Mouse (Mus musculus) forebrain, embryonic 12.5 days (tissue): ENCODE results near the gene D630003M21Rik. TPM values are rescaled to one million over a fixed set of nuclear protein-coding genes. Genes with fewer than 3 reads are reported as not detected.

Source experiments
- ATAC-seq: fragments of 200-750 bp; cut with Nextera tagmentation; 2 replicates; pipeline ENCODE4 v1.8.0; 2017; ENCODE audit warnings: moderate TSS enrichment; ENCODE audit not compliant: low FRiP score
- H3K27ac ChIP-seq: fragments of 300-500 bp; sonication (generic); 2 replicates; pipeline ENCODE4 v1.5.1; 2016; ENCODE audit warnings: mild to moderate bottlenecking
- H3K27me3 ChIP-seq: fragments of 300-500 bp; sonication (generic); 2 replicates; pipeline ENCODE4 v1.6.1; 2016; ENCODE audit warnings: mild to moderate bottlenecking
- H3K36me3 ChIP-seq: fragments of 300-500 bp; sonication (generic); replicated peaks from 2 replicates; pipeline ENCODE4 v1.6.1; 2016; ENCODE audit warnings: mild to moderate bottlenecking
- H3K4me1 ChIP-seq: fragments of 300-500 bp; sonication (generic); 2 replicates; pipeline ENCODE4 v1.6.1; 2016
- H3K4me2 ChIP-seq: fragments of 300-500 bp; sonication (generic); 2 replicates; pipeline ENCODE4 v1.6.1; 2016; ENCODE audit warnings: mild to moderate bottlenecking, moderate library complexity
- H3K4me3 ChIP-seq: fragments of 300-500 bp; sonication (generic); replicated peaks from 2 replicates; pipeline ENCODE4 v1.5.1; 2016; ENCODE audit warnings: mild to moderate bottlenecking
- H3K9ac ChIP-seq: fragments of 300-500 bp; sonication (generic); 2 replicates; pipeline ENCODE4 v1.6.1; 2016; ENCODE audit warnings: mild to moderate bottlenecking
- H3K9me3 ChIP-seq: fragments of 300-500 bp; sonication (generic); 2 replicates; pipeline ENCODE4 v1.6.1; 2016
- WGBS: fragments of 180-500 bp; shearing (Covaris S2); methylation state at CpG from one replicate; pipeline ENCODE4 v1.1.7; 2016; 5-methylcytosine and 5-hydroxymethylcytosine counted together
- polyA plus RNA-seq: library from polyadenylated mRNA; unstranded; fragments of >200 nt; fragmentation: Nextera tagmentation; extraction: Ambion mirVana; gene quantifications from 2 replicates; pipeline ENCODE4 v1.2.1, GENCODE M21; 2016

D630003M21Rik gene
- polyA plus RNA-seq, 1 experiment from 2014 or later, result 3.4 TPM

DNA sequence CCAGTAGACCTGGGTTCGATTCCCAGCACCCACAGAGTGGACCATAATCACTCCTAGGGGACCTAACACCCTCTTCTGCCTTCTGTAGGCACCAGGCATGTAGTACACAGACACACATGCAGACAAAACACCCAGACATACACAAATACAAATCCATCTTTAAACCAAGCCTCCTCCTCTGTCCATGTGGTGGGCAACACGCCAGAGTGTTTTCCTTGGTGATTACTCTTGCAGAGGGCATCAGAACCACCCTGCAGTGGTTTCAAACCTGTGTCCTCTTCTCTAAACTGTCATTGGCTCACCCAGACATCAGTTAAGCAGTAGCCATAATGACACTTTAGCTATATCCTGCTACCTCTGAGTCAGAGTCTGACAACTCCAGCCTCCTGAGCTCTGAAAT lies 58.6 kb downstream of the D630003M21Rik start:
- no peak overlapping the region for H3K4me3 ChIP-seq
- H3K4me1 ChIP-seq, result no peaks in the 10 kb centered on the region
- no peaks in the 10 kb centered on the region for H3K36me3 ChIP-seq
- no peak for ATAC-seq
- WGBS, result 65% methylated on average over 2 of the region's 2 CpGs
- H3K27me3 ChIP-seq, result no peaks in the 10 kb centered on the region
- H3K9ac ChIP-seq, result no peak overlapping the region
- H3K27ac ChIP-seq, result no peak overlapping the region
- H3K4me2 ChIP-seq, result no peak overlapping the region
- no peaks in the 10 kb centered on the region for H3K9me3 ChIP-seq

DNA sequence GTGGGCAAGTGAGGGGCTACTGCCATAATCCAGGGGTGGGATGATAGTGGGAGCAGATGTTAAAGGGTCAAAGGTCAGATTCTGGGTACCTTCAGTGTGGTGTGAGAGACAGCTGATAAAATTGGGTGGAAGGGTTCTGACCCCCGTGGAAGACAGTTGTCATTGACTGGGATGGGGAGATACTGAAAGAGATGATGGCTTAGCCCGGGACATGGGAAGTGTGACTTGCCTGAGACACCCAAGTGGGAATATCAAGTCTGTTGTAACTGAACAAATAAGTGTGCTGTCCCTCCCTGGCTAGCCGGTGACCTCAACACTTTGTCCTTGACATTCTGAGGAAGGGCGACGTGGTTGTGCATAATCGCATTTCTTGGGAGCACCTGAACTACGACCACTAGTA lies 59.3 kb downstream of the D630003M21Rik start:
- Histone ChIP-seq H3K27ac (no peak overlapping the region), H3K4me2 (no peak overlapping the region), H3K4me3 (no peak overlapping the region), H3K36me3 (no peaks in the 10 kb centered on the region), H3K9ac (no peak overlapping the region), H3K9me3 (no peaks in the 10 kb centered on the region), H3K4me1 (no peaks in the 10 kb centered on the region), H3K27me3 (no peaks in the 10 kb centered on the region)
- 89% methylated on average over 7 of the region's 7 CpGs for WGBS
- no peak for ATAC-seq

DNA sequence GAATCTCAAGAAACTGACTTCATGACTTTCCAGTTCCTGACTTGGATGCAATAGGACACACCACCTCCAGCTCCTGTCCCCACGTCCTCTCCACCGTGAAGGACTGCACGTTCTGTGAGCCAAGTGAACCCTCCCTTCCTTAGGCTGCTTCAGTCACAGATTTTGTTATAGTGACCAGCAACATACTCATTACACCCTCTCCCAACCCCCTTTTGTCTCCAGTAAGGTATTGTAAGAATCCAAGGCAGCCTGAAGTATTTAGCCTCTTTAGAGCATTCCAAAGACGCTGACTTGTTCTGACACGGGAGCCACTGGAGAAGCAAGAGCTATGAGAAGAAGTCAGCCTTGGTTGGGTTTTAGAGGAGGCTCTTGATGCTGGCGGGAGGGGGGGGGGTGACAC lies 59.7 kb downstream of the D630003M21Rik start:
- Histone ChIP-seq H3K9me3 (no peaks in the 10 kb centered on the region), H3K27me3 (no peaks in the 10 kb centered on the region), H3K27ac (no peak overlapping the region), H3K4me2 (no peak overlapping the region), H3K9ac (no peak overlapping the region), H3K4me3 (no peak overlapping the region), H3K36me3 (no peaks in the 10 kb centered on the region), H3K4me1 (no peaks in the 10 kb centered on the region)
- WGBS, result 73% methylated on average over 6 of the region's 6 CpGs
- ATAC-seq, result no peak

DNA sequence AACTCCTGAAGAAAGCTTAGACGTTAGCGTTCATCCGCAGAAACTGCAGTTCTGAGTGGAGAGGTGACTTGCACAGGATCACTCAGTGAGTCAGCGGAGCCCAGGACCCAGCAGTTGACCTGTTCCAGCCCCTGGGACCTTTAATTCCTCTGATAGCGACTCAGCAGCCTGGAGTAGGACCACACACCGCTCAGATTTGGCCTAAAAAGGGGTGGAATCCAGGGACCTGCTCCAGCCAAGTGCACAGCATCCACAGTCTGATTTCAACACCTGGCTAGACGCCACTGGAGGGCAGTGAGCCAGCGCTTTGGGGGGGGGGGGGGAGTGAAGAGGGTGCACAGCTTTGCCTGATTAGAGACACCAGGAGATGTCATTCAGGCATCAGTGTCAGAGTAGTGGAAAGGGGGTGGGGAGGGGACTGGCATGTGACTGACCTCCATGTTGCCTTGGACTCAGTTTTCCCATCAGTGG lies 60.2 kb downstream of the D630003M21Rik start:
- Histone ChIP-seq H3K4me1 (no peaks in the 10 kb centered on the region), H3K9ac (no peak overlapping the region), H3K4me3 (no peak overlapping the region), H3K27ac (no peak overlapping the region), H3K4me2 (no peak overlapping the region), H3K27me3 (no peaks in the 10 kb centered on the region), H3K36me3 (no peaks in the 10 kb centered on the region), H3K9me3 (no peaks in the 10 kb centered on the region)
- ATAC-seq, result no peak
- WGBS, result 81% methylated on average over 8 of the region's 8 CpGs

DNA sequence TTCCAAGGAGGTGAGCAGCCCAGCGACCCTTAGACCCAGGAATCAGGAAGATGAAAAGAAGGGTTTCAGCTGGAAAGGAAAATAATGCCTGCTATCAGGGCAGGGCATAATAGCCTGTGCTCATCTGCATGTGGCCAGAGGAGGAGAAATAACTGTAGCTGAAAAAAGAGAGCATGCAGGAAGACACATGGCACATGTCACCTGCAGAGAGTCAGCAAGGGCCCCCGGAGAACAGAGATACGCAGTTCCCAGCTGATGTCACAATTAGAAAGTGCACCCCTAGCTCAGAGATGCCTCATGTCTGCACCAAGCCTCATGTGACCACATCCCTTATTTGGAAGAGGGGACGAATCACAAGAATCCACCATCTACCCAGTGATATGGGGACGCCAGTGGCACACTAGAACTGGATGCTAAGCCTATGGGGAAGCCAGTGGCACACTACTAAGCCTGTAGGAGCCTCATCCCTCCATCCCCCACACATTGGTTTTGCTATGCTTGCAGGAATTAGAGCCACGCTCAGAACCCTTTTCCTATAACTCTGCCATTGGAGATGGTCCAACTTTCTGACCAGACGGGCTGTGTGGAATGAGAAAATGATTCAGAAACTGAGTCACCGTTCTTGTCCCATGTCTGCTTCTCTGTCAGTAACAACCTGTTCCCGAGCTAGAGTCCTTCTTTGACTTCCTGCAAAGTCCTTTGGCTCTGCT lies 61.4 kb downstream of the D630003M21Rik start:
- Histone ChIP-seq H3K4me2 (no peak overlapping the region), H3K4me3 (no peak overlapping the region), H3K36me3 (no peaks in the 10 kb centered on the region), H3K4me1 (no peaks in the 10 kb centered on the region), H3K27me3 (no peaks in the 10 kb centered on the region), H3K9me3 (no peaks in the 10 kb centered on the region), H3K9ac (no peak overlapping the region), H3K27ac (no peak overlapping the region)
- WGBS, result 83% methylated on average over 9 of the region's 9 CpGs
- ATAC-seq, result no peak

DNA sequence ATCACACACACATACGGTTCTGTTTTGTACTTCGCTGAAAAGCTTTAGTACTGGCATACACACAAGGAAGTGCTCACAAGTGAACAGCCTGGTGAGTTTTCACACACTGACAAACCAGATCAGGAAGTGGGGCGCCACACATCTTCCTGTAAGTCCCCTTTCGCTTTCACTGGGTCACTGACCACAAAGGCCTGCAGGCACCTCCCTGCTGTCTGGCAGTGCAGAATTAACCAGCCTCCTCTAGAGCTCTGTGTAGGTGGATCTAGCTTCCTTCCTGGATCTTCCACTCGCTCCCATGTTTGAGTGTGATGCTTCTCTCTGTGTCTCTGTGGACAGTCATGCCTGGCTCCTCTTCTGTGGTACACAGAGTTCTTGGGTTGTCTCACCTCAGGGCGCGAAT lies 62.4 kb downstream of the D630003M21Rik start:
- no peak overlapping the region for H3K4me2 ChIP-seq
- WGBS, result 84% methylated on average over 7 of the region's 7 CpGs
- no peaks in the 10 kb centered on the region for H3K36me3 ChIP-seq
- H3K4me1 ChIP-seq, result no peaks in the 10 kb centered on the region
- H3K27me3 ChIP-seq, result no peaks in the 10 kb centered on the region
- no peaks in the 10 kb centered on the region for H3K9me3 ChIP-seq
- H3K27ac ChIP-seq, result no peak overlapping the region
- no peak overlapping the region for H3K4me3 ChIP-seq
- ATAC-seq, result no peak
- no peak overlapping the region for H3K9ac ChIP-seq

DNA sequence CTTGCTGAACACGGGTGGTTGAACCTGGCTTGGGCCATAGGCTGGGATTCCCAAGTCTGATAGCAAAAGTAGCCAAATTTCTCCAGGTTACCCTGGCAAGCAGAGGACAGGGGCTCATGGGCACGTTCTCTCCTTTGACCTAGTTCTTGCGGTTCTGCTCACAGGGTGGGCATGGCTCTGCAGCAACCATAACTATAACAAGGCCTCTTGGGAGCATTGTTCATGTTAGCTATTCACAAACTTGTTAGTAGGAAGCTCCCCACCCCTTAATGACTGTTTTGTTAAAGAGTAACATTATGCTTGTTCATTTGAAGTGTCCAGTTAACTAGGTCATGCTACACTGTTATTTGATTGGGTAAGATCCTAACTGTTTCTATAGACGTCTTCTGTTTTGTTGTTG lies 63.2 kb downstream of the D630003M21Rik start:
- Histone ChIP-seq H3K27ac (no peak overlapping the region), H3K4me2 (no peak overlapping the region), H3K9ac (no peak overlapping the region), H3K9me3 (no peaks in the 10 kb centered on the region), H3K4me1 (no peaks in the 10 kb centered on the region), H3K36me3 (no peaks in the 10 kb centered on the region), H3K4me3 (no peak overlapping the region), H3K27me3 (no peaks in the 10 kb centered on the region)
- no peak for ATAC-seq
- 84% methylated on average over 4 of the region's 4 CpGs for WGBS

DNA sequence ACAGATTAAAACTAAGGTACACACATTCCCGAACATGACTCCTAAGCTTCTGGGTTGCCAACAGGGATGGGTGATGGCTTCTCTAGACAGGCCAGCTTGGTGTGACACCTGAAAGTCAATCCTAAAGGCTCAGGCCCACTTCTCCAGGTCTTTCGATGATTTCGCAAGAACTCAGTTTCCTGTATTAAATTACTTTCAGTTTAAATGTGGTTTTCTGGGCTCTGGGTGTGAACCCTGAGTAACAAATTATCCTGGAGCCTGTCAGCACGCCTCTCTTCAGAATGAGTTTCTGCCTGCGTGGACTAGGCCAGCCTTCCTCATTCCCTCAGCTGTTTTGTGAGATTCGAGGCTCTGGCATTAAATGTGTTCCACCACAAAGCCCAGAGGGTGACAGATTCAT lies 66.0 kb downstream of the D630003M21Rik start:
- no peak overlapping the region for H3K9ac ChIP-seq
- WGBS, result 88% methylated on average over 6 of the region's 6 CpGs
- H3K36me3 ChIP-seq, result no peaks in the 10 kb centered on the region
- H3K4me2 ChIP-seq, result no peak overlapping the region
- 0 out of 2 replicates have a peak, but pooled peaks cover 3% of the 10 kb centered on the region for H3K4me1 ChIP-seq
- H3K27me3 ChIP-seq, result no peaks in the 10 kb centered on the region
- H3K9me3 ChIP-seq, result no peaks in the 10 kb centered on the region
- no peak overlapping the region for H3K4me3 ChIP-seq
- H3K27ac ChIP-seq, result no peak overlapping the region
- no peak for ATAC-seq

DNA sequence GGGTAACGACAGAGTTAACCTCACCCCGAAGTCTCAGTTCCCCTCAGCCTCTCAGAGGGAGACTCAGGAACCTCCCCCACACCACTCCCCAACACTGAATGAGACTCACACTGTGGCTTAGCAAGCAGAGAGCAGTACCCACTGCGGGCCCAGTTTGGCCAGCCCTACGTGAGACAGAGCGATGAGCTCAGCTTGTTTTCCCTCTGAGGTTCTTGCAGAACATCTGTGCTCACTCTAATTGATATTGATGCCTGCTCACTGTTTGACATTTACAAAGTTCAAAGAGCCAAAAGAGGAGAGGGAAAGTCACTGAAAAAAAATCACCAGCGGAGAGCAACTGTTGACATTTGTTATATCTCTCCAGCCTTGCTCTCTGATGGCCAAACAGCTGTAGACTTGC lies 67.3 kb downstream of the D630003M21Rik start:
- Histone ChIP-seq H3K9ac (no peak overlapping the region), H3K36me3 (no peaks in the 10 kb centered on the region), H3K4me1 (0 out of 2 replicates have a peak, but pooled peaks cover 3% of the 10 kb centered on the region), H3K27ac (no peak overlapping the region), H3K4me3 (no peak overlapping the region), H3K9me3 (no peaks in the 10 kb centered on the region), H3K27me3 (no peaks in the 10 kb centered on the region), H3K4me2 (no peak overlapping the region)
- 90% methylated on average over 6 of the region's 6 CpGs for WGBS
- no peak for ATAC-seq

DNA sequence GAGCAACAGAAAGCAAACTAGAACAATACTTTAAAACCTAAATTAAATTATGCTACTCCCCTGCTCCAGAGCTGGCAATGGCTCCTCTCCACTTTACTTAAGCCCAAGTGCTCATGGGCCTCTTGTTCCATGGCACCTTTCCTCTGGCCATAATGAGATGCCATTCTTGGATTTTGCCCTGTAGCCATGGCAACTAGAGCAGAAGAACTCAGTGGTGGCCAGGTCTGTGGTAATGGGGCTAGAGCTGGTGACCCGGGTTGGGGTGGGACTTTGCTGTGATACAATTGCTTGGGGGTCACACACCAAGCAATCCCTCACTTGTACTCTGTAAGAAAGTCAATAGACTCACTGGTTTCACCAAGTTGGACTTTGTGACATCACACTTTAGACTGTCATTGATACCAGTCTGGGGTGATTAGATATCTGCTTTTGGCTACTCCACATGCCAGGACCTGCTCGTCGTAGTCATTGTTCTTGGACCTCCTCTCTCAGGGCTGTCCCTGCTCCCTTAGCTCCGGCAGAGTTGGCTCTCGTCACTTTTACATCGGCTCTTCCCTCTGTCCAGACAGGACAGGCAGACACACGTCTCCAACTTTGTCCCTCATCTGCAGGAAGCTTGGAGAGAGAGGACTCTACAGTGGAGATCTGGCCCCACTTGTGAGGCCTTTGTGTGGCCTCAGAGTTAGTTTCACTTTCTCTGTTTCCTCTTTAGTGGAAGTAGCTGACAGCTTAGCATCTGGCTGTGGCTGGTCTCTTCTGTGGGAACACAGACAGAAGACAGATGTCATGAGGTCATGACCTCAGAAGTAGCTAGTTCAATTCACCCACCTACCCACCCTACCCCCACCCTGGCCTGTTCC lies 69.4 kb downstream of the D630003M21Rik start:
- 69% methylated on average over 7 of the region's 7 CpGs for WGBS
- no peaks in the 10 kb centered on the region for H3K27me3 ChIP-seq
- H3K4me1 ChIP-seq, result 0 out of 2 replicates have a peak, but pooled peaks cover 3% of the 10 kb centered on the region
- H3K36me3 ChIP-seq, result no peaks in the 10 kb centered on the region
- H3K4me2 ChIP-seq, result no peak overlapping the region
- no peaks in the 10 kb centered on the region for H3K9me3 ChIP-seq
- ATAC-seq, result no peak
- no peak overlapping the region for H3K27ac ChIP-seq
- H3K9ac ChIP-seq, result no peak overlapping the region
- H3K4me3 ChIP-seq, result no peak overlapping the region

DNA sequence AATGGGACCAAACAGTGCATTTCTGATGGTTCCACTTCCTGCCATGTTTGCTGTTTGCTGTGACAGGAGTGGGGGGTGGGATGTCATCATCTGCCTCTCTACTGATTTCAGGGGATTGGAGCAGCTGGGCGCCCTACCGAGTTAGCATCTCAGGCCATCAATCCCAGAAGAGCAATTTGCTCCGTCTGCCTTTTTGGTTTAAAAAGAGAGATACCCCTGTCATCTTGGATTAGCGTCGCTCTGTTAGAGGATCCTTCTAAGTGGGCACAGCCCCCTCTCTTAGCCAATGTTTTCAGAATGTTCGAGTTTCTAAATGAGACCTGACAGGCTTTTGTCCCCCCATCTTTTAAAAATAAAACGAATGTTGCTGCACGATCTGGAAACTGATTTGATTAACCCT lies 71.4 kb downstream of the D630003M21Rik start:
- WGBS, result 58% methylated on average over 8 of the region's 8 CpGs
- Histone ChIP-seq H3K27me3 (no peaks in the 10 kb centered on the region), H3K4me3 (no peak overlapping the region), H3K9me3 (no peaks in the 10 kb centered on the region), H3K9ac (no peak overlapping the region), H3K4me2 (no peak overlapping the region), H3K36me3 (no peaks in the 10 kb centered on the region), H3K4me1 (peaks cover 19% of the 10 kb centered on the region), H3K27ac (no peak overlapping the region)
- no peak for ATAC-seq

DNA sequence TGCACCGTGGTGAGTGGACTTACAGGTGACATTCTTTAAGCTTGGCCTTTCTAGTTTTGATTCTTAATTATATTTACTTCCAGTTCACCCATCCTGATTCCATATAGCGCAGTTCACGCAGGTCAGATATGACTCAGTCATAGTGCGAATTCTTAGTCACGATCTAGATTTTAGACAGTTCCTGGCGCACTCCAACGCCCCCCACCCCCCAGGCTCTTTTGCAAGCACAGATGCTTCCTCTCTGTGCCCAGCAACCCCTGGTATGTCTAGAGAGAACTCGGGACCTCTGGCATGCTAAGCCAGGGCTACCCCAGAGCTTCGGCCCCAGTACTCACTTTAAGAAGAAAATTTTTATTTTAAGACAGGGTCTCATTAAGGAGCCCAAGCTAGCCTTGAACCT lies 72.5 kb downstream of the D630003M21Rik start:
- Histone ChIP-seq H3K4me3 (no peak overlapping the region), H3K36me3 (no peaks in the 10 kb centered on the region), H3K4me1 (peaks cover 22% of the 10 kb centered on the region), H3K27ac (no peak overlapping the region), H3K9me3 (no peaks in the 10 kb centered on the region), H3K27me3 (no peaks in the 10 kb centered on the region), H3K4me2 (no peak overlapping the region), H3K9ac (no peak overlapping the region)
- 94% methylated on average over 9 of the region's 9 CpGs for WGBS
- no peak for ATAC-seq
